Mouse (Mus musculus): ENCODE data around the gene Hsd17b1. TPM values are rescaled to one million over a fixed set of nuclear protein-coding genes. Genes with fewer than 3 reads are reported as not detected.

Gene Hsd17b1
- polyA plus RNA-seq, 1 experiment from 2014 or later, result 0.49 TPM

GRCm38 (mm10) chr11:101089931-101090330, 11.7 kb downstream of the Hsd17b1 start:
- no peak for ATAC-seq (ENCODE audit: low FRiP score)
- H3K9ac ChIP-seq, result no peak overlapping the region
- H3K27ac ChIP-seq, result no peak overlapping the region
- H3K27me3 ChIP-seq, result no peaks in the 10 kb centered on the region
- H3K36me3 ChIP-seq, result peaks cover 63% of the 10 kb centered on the region
- no peak overlapping the region for H3K4me2 ChIP-seq
- WGBS, result 89% methylated on average over 1 of the region's 1 CpGs
- peaks cover 40% of the 10 kb centered on the region for H3K4me1 ChIP-seq (replicated peaks)
- no peaks in the 10 kb centered on the region for H3K9me3 ChIP-seq
- no peak overlapping the region for H3K4me3 ChIP-seq

- WGBS, result under 1% methylated on average over 18 of the region's 18 CpGs
- no peaks in the 10 kb centered on the region for H3K27me3 ChIP-seq
- no peaks in the 10 kb centered on the region for H3K9me3 ChIP-seq
- peaks cover 20% of the 10 kb centered on the region for H3K4me1 ChIP-seq (replicated peaks)
- H3K27ac ChIP-seq, result peak overlapping the region; percentile 40
- peaks cover 73% of the 10 kb centered on the region for H3K36me3 ChIP-seq
- ATAC-seq (ENCODE audit: low FRiP score), result peak; percentile 71
- H3K9ac ChIP-seq, result peak overlapping the region; percentile 79
- peak overlapping the region; percentile 65 for H3K4me3 ChIP-seq
- peak overlapping the region; percentile 90 for H3K4me2 ChIP-seq
Measured at GRCm38 (mm10) chr11:101094930-101095313, 16.7 kb downstream of the Hsd17b1 start.

- WGBS, result under 1% methylated on average over 43 of the region's 43 CpGs
- Histone ChIP-seq H3K27ac (peak within 1 kb of the TSS; percentile 91), H3K4me1 (replicated peaks) (peaks cover 20% of the 10 kb centered on the region), H3K36me3 (peaks cover 73% of the 10 kb centered on the region), H3K27me3 (no peaks in the 10 kb centered on the region), H3K4me2 (peak within 1 kb of the TSS; percentile 90), H3K9me3 (no peaks in the 10 kb centered on the region), H3K4me3 (peak within 1 kb of the TSS; percentile 65), H3K9ac (peak within 1 kb of the TSS; percentile 79)
- peak; percentile 97 for ATAC-seq (ENCODE audit: low FRiP score)
Measured at GRCm38 (mm10) chr11:101095314-101096024, 17.3 kb downstream of the Hsd17b1 start, which contains the start of gene Psmc3ip. Psmc3ip (minus strand) TSS chr11:101095436.

- H3K36me3 ChIP-seq, result peaks cover 73% of the 10 kb centered on the region
- no peak overlapping the region for H3K27ac ChIP-seq
- no peak overlapping the region for H3K4me2 ChIP-seq
- ATAC-seq (ENCODE audit: low FRiP score), result no peak
- peaks cover 20% of the 10 kb centered on the region for H3K4me1 ChIP-seq (replicated peaks)
- no peaks in the 10 kb centered on the region for H3K27me3 ChIP-seq
- H3K4me3 ChIP-seq, result no peak overlapping the region
- WGBS, result 90% methylated on average over 8 of the region's 8 CpGs
- H3K9me3 ChIP-seq, result no peaks in the 10 kb centered on the region
- no peak overlapping the region for H3K9ac ChIP-seq
Measured at GRCm38 (mm10) chr11:101098231-101098630, 20.0 kb downstream of the Hsd17b1 start.

GRCm38 (mm10) chr11:101103011-101103410, 24.8 kb downstream of the Hsd17b1 start:
- H3K36me3 ChIP-seq, result peaks cover 69% of the 10 kb centered on the region
- H3K27me3 ChIP-seq, result no peaks in the 10 kb centered on the region
- no peak overlapping the region for H3K4me2 ChIP-seq
- no peak for ATAC-seq (ENCODE audit: low FRiP score)
- H3K4me3 ChIP-seq, result no peak overlapping the region
- H3K27ac ChIP-seq, result no peak overlapping the region
- no peaks in the 10 kb centered on the region for H3K9me3 ChIP-seq
- 0 out of 2 replicates have a peak, but pooled peaks cover 2% of the 10 kb centered on the region for H3K4me1 ChIP-seq (replicated peaks)
- no peak overlapping the region for H3K9ac ChIP-seq
- WGBS, result 95% methylated on average over 5 of the region's 5 CpGs

GRCm38 (mm10) chr11:101109351-101109750, 31.1 kb downstream of the Hsd17b1 start:
- H3K36me3 ChIP-seq, result peaks cover 11% of the 10 kb centered on the region; the same call in 1 of the 2 replicates
- WGBS, result 72% methylated on average over 4 of the region's 4 CpGs
- no peak overlapping the region for H3K4me3 ChIP-seq
- H3K27ac ChIP-seq, result no peak overlapping the region
- 0 out of 2 replicates have a peak, but pooled peaks cover 5% of the 10 kb centered on the region for H3K9me3 ChIP-seq
- peaks cover 7% of the 10 kb centered on the region; the same call in 1 of the 2 replicates for H3K4me1 ChIP-seq (replicated peaks)
- ATAC-seq (ENCODE audit: low FRiP score), result no peak
- H3K27me3 ChIP-seq, result no peaks in the 10 kb centered on the region
- no peak overlapping the region for H3K4me2 ChIP-seq
- H3K9ac ChIP-seq, result no peak overlapping the region

- Histone ChIP-seq H3K9ac (no peak overlapping the region), H3K36me3 (peaks cover 5% of the 10 kb centered on the region; the same call in 1 of the 2 replicates), H3K4me3 (no peak overlapping the region), H3K27ac (no peak overlapping the region), H3K4me2 (no peak overlapping the region), H3K9me3 (0 out of 2 replicates have a peak, but pooled peaks cover 5% of the 10 kb centered on the region), H3K4me1 (replicated peaks) (peaks cover 17% of the 10 kb centered on the region), H3K27me3 (no peaks in the 10 kb centered on the region)
- ATAC-seq (ENCODE audit: low FRiP score), result no peak
- WGBS, result 73% methylated on average over 5 of the region's 5 CpGs
Measured at GRCm38 (mm10) chr11:101110708-101111107, 32.5 kb downstream of the Hsd17b1 start.

GRCm38 (mm10) chr11:101111178-101111577, 33.0 kb downstream of the Hsd17b1 start:
- Histone ChIP-seq H3K9ac (no peak overlapping the region), H3K4me1 (replicated peaks) (peaks cover 22% of the 10 kb centered on the region), H3K27me3 (no peaks in the 10 kb centered on the region), H3K9me3 (0 out of 2 replicates have a peak, but pooled peaks cover 5% of the 10 kb centered on the region), H3K4me3 (no peak overlapping the region), H3K4me2 (no peak overlapping the region), H3K27ac (no peak overlapping the region), H3K36me3 (peaks cover 5% of the 10 kb centered on the region; the same call in 1 of the 2 replicates)
- 95% methylated on average over 4 of the region's 4 CpGs for WGBS
- no peak for ATAC-seq (ENCODE audit: low FRiP score)

GRCm38 (mm10) chr11:101112186-101112585, 34.0 kb downstream of the Hsd17b1 start:
- Histone ChIP-seq H3K4me2 (no peak overlapping the region), H3K4me1 (replicated peaks) (peaks cover 24% of the 10 kb centered on the region), H3K9ac (no peak overlapping the region), H3K27ac (no peak overlapping the region), H3K27me3 (no peaks in the 10 kb centered on the region), H3K36me3 (peaks cover 5% of the 10 kb centered on the region; the same call in 1 of the 2 replicates), H3K4me3 (no peak overlapping the region), H3K9me3 (0 out of 2 replicates have a peak, but pooled peaks cover 5% of the 10 kb centered on the region)
- 81% methylated on average over 3 of the region's 3 CpGs for WGBS
- ATAC-seq (ENCODE audit: low FRiP score), result no peak

GRCm38 (mm10) chr11:101115564-101115963, 37.4 kb downstream of the Hsd17b1 start:
- Histone ChIP-seq H3K4me1 (replicated peaks) (peaks cover 47% of the 10 kb centered on the region), H3K36me3 (peaks cover 5% of the 10 kb centered on the region; the same call in 1 of the 2 replicates), H3K4me3 (no peak overlapping the region), H3K27me3 (no peaks in the 10 kb centered on the region), H3K9ac (peak overlapping the region; percentile 49; the same call in 1 of the 2 replicates), H3K4me2 (peak overlapping the region; percentile 15; the same call in 1 of the 2 replicates), H3K27ac (peak overlapping the region; percentile 78), H3K9me3 (0 out of 2 replicates have a peak, but pooled peaks cover 5% of the 10 kb centered on the region)
- ATAC-seq (ENCODE audit: low FRiP score), result no peak
- 30% methylated on average over 2 of the region's 2 CpGs for WGBS

GRCm38 (mm10) chr11:101118105-101118504, 39.9 kb downstream of the Hsd17b1 start:
- Histone ChIP-seq H3K36me3 (peaks cover 9% of the 10 kb centered on the region), H3K9me3 (0 out of 2 replicates have a peak, but pooled peaks cover under 1% of the 10 kb centered on the region), H3K27ac (no peak overlapping the region), H3K4me3 (peak overlapping the region; percentile 90), H3K4me2 (peak overlapping the region; percentile 97), H3K27me3 (no peaks in the 10 kb centered on the region), H3K9ac (peak overlapping the region; percentile 95), H3K4me1 (replicated peaks) (peaks cover 52% of the 10 kb centered on the region)
- 64% methylated on average over 4 of the region's 4 CpGs for WGBS
- no peak for ATAC-seq (ENCODE audit: low FRiP score)

GRCm38 (mm10) chr11:101119131-101119760, 41.0 kb downstream of the Hsd17b1 start:
- 1% methylated on average over 39 of the region's 39 CpGs for WGBS
- Histone ChIP-seq H3K4me2 (peak overlapping the region; percentile 97), H3K36me3 (peaks cover 17% of the 10 kb centered on the region), H3K27me3 (no peaks in the 10 kb centered on the region), H3K9ac (peak overlapping the region; percentile 95), H3K27ac (peak overlapping the region; percentile 94), H3K9me3 (no peaks in the 10 kb centered on the region), H3K4me1 (replicated peaks) (peaks cover 52% of the 10 kb centered on the region), H3K4me3 (peak overlapping the region; percentile 90)
- peak; percentile 80 for ATAC-seq (ENCODE audit: low FRiP score)

Data from hindbrain, embryonic 13.5 days (tissue).